Mouse (Mus musculus) bone marrow macrophage, adult 2 months (primary cell): Measurements from ENCODE around the gene Lrrc8c.

Experiments used
- CTCF ChIP-seq: IDR thresholded peaks from 2 replicates; pipeline ENCODE4 v1.5.1; 2012; ENCODE audit warnings: low read depth, mild to moderate bottlenecking, low read length, moderate library complexity
- POLR2A ChIP-seq: IDR thresholded peaks from 2 replicates; pipeline ENCODE4 v1.6.1; 2012; ENCODE audit warnings: mild to moderate bottlenecking, low read depth, low read length, borderline replicate concordance

- no peak for TF ChIP-seq CTCF
- no peak for TF ChIP-seq POLR2A
Observed at GRCm38 (mm10) chr5:105515532-105515931, 3.7 kb upstream of the Lrrc8c start.
